8 mouse cellular contexts compared by ENCODE assay signal in genomic region chr2:164562391-164563188, GRCm38 (mm10). TPM values are rescaled to one million over a fixed set of nuclear protein-coding genes. Genes with fewer than 3 reads are reported as not detected.
DNase-seq lines count a peak whose midpoint lies in the region; ATAC-seq lines count a peak whose summit lies in the region.

TSS of gene Wfdc2 (plus strand) at chr2:164562413.

- H3K9ac ChIP-seq in hindbrain, embryonic 13.5 days = peak within 1 kb of the TSS; percentile 71
- H3K9ac ChIP-seq in liver, embryonic 11.5 days (ENCODE audit: low read depth, low read length) = peak within 1 kb of the TSS; percentile 53
- H3K9ac ChIP-seq in neural tube, embryonic 12.5 days = peak within 1 kb of the TSS; percentile 58

- H3K4me3 ChIP-seq in hindbrain, embryonic 13.5 days = peak within 1 kb of the TSS; percentile 45
- peak within 1 kb of the TSS; percentile 41 for H3K4me3 ChIP-seq in liver, embryonic 11.5 days (ENCODE audit: low read depth, low read length)
- peak within 1 kb of the TSS; percentile 41 for H3K4me3 ChIP-seq in neural tube, embryonic 12.5 days

- H3K4me2 ChIP-seq in hindbrain, embryonic 13.5 days = peak within 1 kb of the TSS; percentile 88
- peak within 1 kb of the TSS; percentile 71 for H3K4me2 ChIP-seq in liver, embryonic 11.5 days
- peak within 1 kb of the TSS; percentile 88 for H3K4me2 ChIP-seq in neural tube, embryonic 12.5 days (replicated peaks)

- H3K27me3 ChIP-seq in hindbrain, embryonic 13.5 days = peaks cover 57% of the 10 kb centered on the region
- peaks cover 27% of the 10 kb centered on the region for H3K27me3 ChIP-seq in liver, embryonic 11.5 days (replicated peaks; ENCODE audit: control insufficient read depth, insufficient read depth, low read length)
- peaks cover 21% of the 10 kb centered on the region for H3K27me3 ChIP-seq in neural tube, embryonic 12.5 days (replicated peaks)

- no peaks in the 10 kb centered on the region for H3K9me3 ChIP-seq in hindbrain, embryonic 13.5 days
- H3K9me3 ChIP-seq in liver, embryonic 11.5 days (ENCODE audit: control insufficient read depth, low read length) = no peaks in the 10 kb centered on the region
- no peaks in the 10 kb centered on the region for H3K9me3 ChIP-seq in neural tube, embryonic 12.5 days

- peaks cover 21% of the 10 kb centered on the region for H3K4me1 ChIP-seq in hindbrain, embryonic 13.5 days (replicated peaks)
- H3K4me1 ChIP-seq in liver, embryonic 11.5 days (replicated peaks; ENCODE audit: control insufficient read depth, insufficient read depth, low read length) = peaks cover 4% of the 10 kb centered on the region
- H3K4me1 ChIP-seq in neural tube, embryonic 12.5 days = peaks cover 16% of the 10 kb centered on the region

- no peak within 1 kb of the TSS for H3K27ac ChIP-seq in hindbrain, embryonic 13.5 days
- no peak within 1 kb of the TSS for H3K27ac ChIP-seq in liver, embryonic 11.5 days (ENCODE audit: low read depth, low read length)
- no peak within 1 kb of the TSS for H3K27ac ChIP-seq in neural tube, embryonic 12.5 days

- WGBS in hindbrain, embryonic 13.5 days = 2% methylated on average over 22 of the region's 24 CpGs
- 13% methylated on average over 24 of the region's 24 CpGs for WGBS in liver, embryonic 11.5 days
- WGBS in neural tube, embryonic 12.5 days = 4% methylated on average over 24 of the region's 24 CpGs

- peak; percentile 33 for DNase-seq in adrenal gland, postnatal 14 days
- DNase-seq in adrenal gland, adult 2 months = no peak
- peak; percentile 55 for DNase-seq in WW6 (ENCODE audit: low read depth, low spot score)
- peak; percentile 38 for DNase-seq in liver, embryonic 11.5 days (ENCODE audit: low spot score)
- DNase-seq in cerebellum, adult 8-10 months = no peak

- ATAC-seq in hindbrain, embryonic 13.5 days (ENCODE audit: low FRiP score) = no peak
- no peak for ATAC-seq in liver, embryonic 11.5 days (replicated peaks; ENCODE audit: low FRiP score)
- ATAC-seq in neural tube, embryonic 12.5 days (ENCODE audit: low FRiP score, low read depth) = peak; percentile 37
- ATAC-seq in erythroblast, adult 5-6 weeks (replicated peaks; ENCODE audit: low FRiP score, poor library complexity, severe bottlenecking) = no peak

- no peaks in the 10 kb centered on the region for H3K36me3 ChIP-seq in hindbrain, embryonic 13.5 days
- H3K36me3 ChIP-seq in liver, embryonic 11.5 days (ENCODE audit: control insufficient read depth, insufficient read depth, low read length) = no peaks in the 10 kb centered on the region
- H3K36me3 ChIP-seq in neural tube, embryonic 12.5 days = no peaks in the 10 kb centered on the region

RNA-seq across cellular contexts. Expression of gene Wfdc2, which starts in this region (rescaled TPM):
- total RNA-seq in adrenal gland, postnatal 14 days (2021) = 2.1 TPM in 1 of 2 replicates, not detected in the other
- total RNA-seq in adrenal gland, adult 2 months (2021) = not detected
- polyA plus RNA-seq in adrenal gland, adult 2 months (2012; rRNA removed) = 0.51 and 0.73 TPM in 2 replicates
- 4.5 and 5.5 TPM in 2 replicates for polyA plus RNA-seq in hindbrain, embryonic 13.5 days (2015; fragmentation: Nextera tagmentation; extraction: Ambion mirVana)
- polyA plus RNA-seq in liver, embryonic 11.5 days (2014; fragmentation: Nextera tagmentation; extraction: Ambion mirVana) = 8.2 and 9.1 TPM in 2 replicates
- 5.1 and 6.5 TPM in 2 replicates for polyA plus RNA-seq in neural tube, embryonic 12.5 days (2016; fragmentation: Nextera tagmentation; extraction: Ambion mirVana)
- not detected in 2 replicates for total RNA-seq in erythroblast, adult 5-6 weeks (2015; ENCODE audit: low replicate concordance)
- not detected in 2 replicates for total RNA-seq in erythroblast, adult 5-6 weeks (2017; ENCODE audit: low replicate concordance)

Comparison
In these comparisons a context has a peak if more than half of its experiments do, and no peak if none do; other contexts are left out.
1. DNase-seq: peak in adrenal gland, postnatal 14 days (single experiment), WW6 (single experiment) and liver, embryonic 11.5 days (single experiment); none in adrenal gland, adult 2 months (single experiment) and cerebellum, adult 8-10 months (single experiment).
2. Peak in every context shown above with its lines, with median percentiles within 50 percentile points of each other: H3K4me2 ChIP-seq, H3K4me3 ChIP-seq and H3K9ac ChIP-seq.